Mouse (Mus musculus) thymus, postnatal 0 days (tissue): ENCODE measurements at regions not wholly inside any gene's neighbourhood (a gene's known extent, or its start where the extent isn't known, plus 50 kb on each side); places are given as distances from the start of the nearest gene placed in this dataset.

Experiments used
- DNase-seq: peaks from one replicate; pipeline ENCODE4 v3.0.0-alpha.2; 2015; ENCODE audit warnings: low spot score

- no peak for DNase-seq
Observed at GRCm38 (mm10) chr8:26680891-26681381, 296.2 kb upstream of the Zfp703 start.

- DNase-seq, result no peak
Observed at GRCm38 (mm10) chr8:26687146-26687545, 290.0 kb upstream of the Zfp703 start.

GRCm38 (mm10) chr8:26688035-26688434, 289.1 kb upstream of the Zfp703 start:
- no peak for DNase-seq

GRCm38 (mm10) chr8:26688745-26689478, 288.2 kb upstream of the Zfp703 start:
- DNase-seq, result no peak

GRCm38 (mm10) chr8:26689479-26690177, 287.5 kb upstream of the Zfp703 start:
- DNase-seq, result no peak

GRCm38 (mm10) chr8:26690178-26690735, 286.9 kb upstream of the Zfp703 start:
- DNase-seq, result no peak

- DNase-seq, result no peak
Observed at GRCm38 (mm10) chr8:26697579-26698084, 279.5 kb upstream of the Zfp703 start.

- DNase-seq, result peak; percentile 34
Observed at GRCm38 (mm10) chr8:26698580-26698979, 278.5 kb upstream of the Zfp703 start.

GRCm38 (mm10) chr8:26706048-26706767, 270.9 kb upstream of the Zfp703 start:
- DNase-seq, result no peak

- no peak for DNase-seq
Observed at GRCm38 (mm10) chr8:26706768-26707156, 270.4 kb upstream of the Zfp703 start.

- DNase-seq, result no peak
Observed at GRCm38 (mm10) chr8:26713836-26714235, 263.3 kb upstream of the Zfp703 start.

GRCm38 (mm10) chr8:26714714-26715113, 262.4 kb upstream of the Zfp703 start:
- no peak for DNase-seq

- DNase-seq, result no peak
Observed at GRCm38 (mm10) chr8:26718409-26719355, 258.4 kb upstream of the Zfp703 start.

- DNase-seq, result no peak
Observed at GRCm38 (mm10) chr8:26722766-26723165, 254.4 kb upstream of the Zfp703 start.

- DNase-seq, result no peak
Observed at GRCm38 (mm10) chr8:26724628-26725027, 252.5 kb upstream of the Zfp703 start.

- DNase-seq, result no peak
Observed at GRCm38 (mm10) chr8:26725521-26725920, 251.6 kb upstream of the Zfp703 start.

- no peak for DNase-seq
Observed at GRCm38 (mm10) chr8:26729351-26729750, 247.8 kb upstream of the Zfp703 start.

GRCm38 (mm10) chr8:26731111-26731510, 246.0 kb upstream of the Zfp703 start:
- DNase-seq, result no peak

- no peak for DNase-seq
Observed at GRCm38 (mm10) chr8:26744424-26744823, 232.7 kb upstream of the Zfp703 start.

- no peak for DNase-seq
Observed at GRCm38 (mm10) chr8:26746811-26747210, 230.3 kb upstream of the Zfp703 start.
